Mouse (Mus musculus) G1E (cell line): Measurements from ENCODE around the gene Kdsr. TPM values are rescaled to one million over a fixed set of nuclear protein-coding genes. Genes with fewer than 3 reads are reported as not detected.

Source experiments
- ATAC-seq: 2 replicates; pipeline ENCODE4 v1.8.0; 2016; ENCODE audit warnings: mild to moderate bottlenecking; ENCODE audit not compliant: insufficient number of reproducible peaks, poor library complexity, low FRiP score, severe bottlenecking; ENCODE audit errors: extremely low read depth
- DNase-seq: peaks from one replicate; pipeline ENCODE4 v3.0.0; 2012; ENCODE audit warnings: low spot score
- H3K27me3 ChIP-seq: 2 replicates; pipeline ENCODE4 v1.6.1; 2012; ENCODE audit warnings: mild to moderate bottlenecking, low read length, inconsistent platforms; ENCODE audit not compliant: insufficient read depth
- H3K36me3 ChIP-seq: replicated peaks from 2 replicates; pipeline ENCODE3; 2012; ENCODE audit warnings: mild to moderate bottlenecking, inconsistent platforms
- H3K4me1 ChIP-seq: 2 replicates; pipeline ENCODE4 v1.6.1; 2012; ENCODE audit warnings: low read depth, low read length, inconsistent platforms, mixed read lengths; ENCODE audit not compliant: insufficient read depth
- H3K4me3 ChIP-seq: 2 replicates; pipeline ENCODE4 v1.5.1; 2012; ENCODE audit warnings: low read depth, mild to moderate bottlenecking, inconsistent platforms, low read length, moderate library complexity, mixed read lengths
- H3K9me3 ChIP-seq: replicated peaks from 2 replicates; pipeline ENCODE4 v1.6.1; 2012; ENCODE audit warnings: inconsistent platforms
- CTCF ChIP-seq: IDR thresholded peaks from 2 replicates; pipeline ENCODE4 v1.5.1; 2012; ENCODE audit warnings: low read depth, low read length, inconsistent platforms, mixed read lengths
- GATA1 ChIP-seq: IDR thresholded peaks from 2 replicates; pipeline ENCODE4 v1.6.1; 2012; ENCODE audit warnings: borderline replicate concordance, low read length, inconsistent platforms, mixed read lengths
- GATA2 ChIP-seq: IDR thresholded peaks from 2 replicates; pipeline ENCODE4 v1.6.1; 2012; ENCODE audit warnings: low read depth, low read length, inconsistent platforms, borderline replicate concordance
- POLR2AphosphoS5 ChIP-seq: IDR thresholded peaks from 2 replicates; pipeline ENCODE4 v1.6.1; 2012; ENCODE audit warnings: low read depth, low read length, inconsistent platforms; ENCODE audit not compliant: insufficient replicate concordance
- TAL1 ChIP-seq: conservative IDR thresholded peaks from 2 replicates; pipeline ENCODE4 v1.6.1; 2012; ENCODE audit warnings: low read depth, low read length, inconsistent platforms, mixed read lengths
- polyA plus RNA-seq: library from polyadenylated mRNA; stranded (reverse); fragments of >175 nt; gene quantifications from 2 replicates; pipeline ENCODE4 v1.2.3, GENCODE M21; 2012
- total RNA-seq, 2 experiments: library from RNA; stranded (forward) in 1 of 2; stranded (reverse) in 1 of 2; fragments of 200-1000 nt in 1 of 2; fragments of >200 nt in 1 of 2; fragmentation: Nextera tagmentation in 1 of 2; gene quantifications; 2 replicates each; pipeline ENCODE4 v1.2.3; 2014 to 2017

The Kdsr gene
- total and polyA plus RNA-seq, 3 experiments, result 9.3 to 63.9 (median 27.1) TPM

GRCm38 (mm10) chr1:106688161-106688516 is 71.4 kb downstream of the Kdsr start:
- ATAC-seq (no peak), DNase-seq (no peak)
- no peaks in the 10 kb centered on the region for H3K4me1 ChIP-seq

GRCm38 (mm10) chr1:106687435-106688160 is 71.9 kb downstream of the Kdsr start:
- H3K4me3 ChIP-seq, result no peak overlapping the region

More at GRCm38 (mm10) chr1:106688161-106688516, 71.4 kb downstream of the Kdsr start:
- no peaks in the 10 kb centered on the region for H3K9me3 ChIP-seq
- TF ChIP-seq GATA1 (no peak), CTCF (no peak), GATA2 (no peak), POLR2AphosphoS5 (no peak), TAL1 (no peak)
- H3K4me3 ChIP-seq, result no peak overlapping the region
- peaks cover 9% of the 10 kb centered on the region for H3K27me3 ChIP-seq
- H3K36me3 ChIP-seq, result no peaks in the 10 kb centered on the region

GRCm38 (mm10) chr1:106685702-106686101 is 73.8 kb downstream of the Kdsr start:
- H3K4me3 ChIP-seq, result no peak overlapping the region
- peaks cover 16% of the 10 kb centered on the region for H3K27me3 ChIP-seq
- H3K36me3 ChIP-seq, result no peaks in the 10 kb centered on the region
- no peaks in the 10 kb centered on the region for H3K9me3 ChIP-seq
- no peaks in the 10 kb centered on the region for H3K4me1 ChIP-seq
- DNase-seq (no peak), ATAC-seq (no peak)
- TF ChIP-seq CTCF, result no peak
- TF ChIP-seq GATA2, result no peak
- no peak for TF ChIP-seq TAL1
- no peak for TF ChIP-seq POLR2AphosphoS5
- TF ChIP-seq GATA1, result no peak

More at GRCm38 (mm10) chr1:106687435-106688160, 71.9 kb downstream of the Kdsr start:
- ATAC-seq, result no peak
- Histone ChIP-seq H3K9me3 (no peaks in the 10 kb centered on the region), H3K27me3 (peaks cover 15% of the 10 kb centered on the region), H3K36me3 (no peaks in the 10 kb centered on the region), H3K4me1 (no peaks in the 10 kb centered on the region)
- no peak for DNase-seq
- no peak for TF ChIP-seq POLR2AphosphoS5

- Histone ChIP-seq H3K4me3 (no peak overlapping the region), H3K27me3 (peaks cover 16% of the 10 kb centered on the region), H3K9me3 (no peaks in the 10 kb centered on the region), H3K4me1 (no peaks in the 10 kb centered on the region), H3K36me3 (no peaks in the 10 kb centered on the region)
- ATAC-seq (no peak), DNase-seq (no peak)
- TF ChIP-seq GATA1, result no peak
These were observed 75.0 kb downstream of the Kdsr start for GRCm38 (mm10) chr1:106684546-106684945.

- Histone ChIP-seq H3K36me3 (no peaks in the 10 kb centered on the region), H3K27me3 (peaks cover 13% of the 10 kb centered on the region), H3K4me1 (no peaks in the 10 kb centered on the region), H3K9me3 (no peaks in the 10 kb centered on the region), H3K4me3 (no peak overlapping the region)
- TF ChIP-seq TAL1 (no peak), CTCF (no peak), GATA1 (no peak), GATA2 (no peak), POLR2AphosphoS5 (no peak)
- DNase-seq (no peak), ATAC-seq (no peak)
These were observed 76.7 kb downstream of the Kdsr start for GRCm38 (mm10) chr1:106682829-106683228.

GRCm38 (mm10) chr1:106679800-106680515 is 79.6 kb downstream of the Kdsr start:
- Histone ChIP-seq H3K36me3 (no peaks in the 10 kb centered on the region), H3K27me3 (peaks cover 11% of the 10 kb centered on the region), H3K4me1 (no peaks in the 10 kb centered on the region), H3K4me3 (no peak overlapping the region), H3K9me3 (no peaks in the 10 kb centered on the region)
- ATAC-seq, result no peak
- TF ChIP-seq TAL1, result no peak
- TF ChIP-seq CTCF, result no peak
- no peak for TF ChIP-seq POLR2AphosphoS5
- no peak for TF ChIP-seq GATA1
- TF ChIP-seq GATA2, result no peak
- no peak for DNase-seq
